Mouse (Mus musculus) layer of hippocampus, postnatal 36 days (tissue): Measurements from ENCODE around the gene A930009A15Rik. TPM values are rescaled to one million over a fixed set of nuclear protein-coding genes. Genes with fewer than 3 reads are reported as not detected.

Source experiments
- total RNA-seq, 2 experiments: library from RNA; stranded (reverse); gene quantifications; 2 replicates each; pipeline ENCODE4 v1.2.3; 2021

Gene A930009A15Rik
- total RNA-seq, 2 experiments from 2014 or later = 0.47 to 0.66 TPM

Other genes starting within 250 kb of the A930009A15Rik start
- gene Tmem19, start 207.5 kb upstream of the A930009A15Rik start, total RNA-seq = 10 to 100 TPM; 39.7 to 41.7 TPM
- gene Thap2, start 185.5 kb upstream of the A930009A15Rik start, total RNA-seq = 10 to 100 TPM; 17.6 to 18.2 TPM
- gene Zfc3h1, start 185.0 kb upstream of the A930009A15Rik start, total RNA-seq = 10 to 100 TPM; 52.3 to 60.6 TPM
- 1 to 10 TPM; 1.8 TPM for gene Lgr5, start 17.8 kb downstream of the A930009A15Rik start, total RNA-seq
- gene Tspan8, start 246.8 kb downstream of the A930009A15Rik start, total RNA-seq = under 1 TPM in 1 of 2 experiments, not detected in 1; 0.37 TPM